Mouse (Mus musculus): Measurements from ENCODE around the gene 2510009E07Rik. TPM values are rescaled to one million over a fixed set of nuclear protein-coding genes. Genes with fewer than 3 reads are reported as not detected.

2510009E07Rik gene
- polyA plus RNA-seq (2015; fragmentation: Nextera tagmentation; extraction: Ambion mirVana), result 36.5 and 41.9 TPM in 2 replicates

GRCm38 (mm10) chr16:21694463-21695241 lies at the start of gene 2510009E07Rik:
2510009E07Rik (minus strand) TSS chr16:21694665.
- Histone ChIP-seq H3K36me3 (no peaks in the 10 kb centered on the region), H3K4me3 (replicated peaks) (peak within 1 kb of the TSS; percentile 54), H3K4me1 (peaks cover 36% of the 10 kb centered on the region), H3K27me3 (replicated peaks) (no peaks in the 10 kb centered on the region), H3K27ac (replicated peaks) (peak within 1 kb of the TSS; percentile 98), H3K4me2 (peak within 1 kb of the TSS; percentile 87), H3K9me3 (replicated peaks) (no peaks in the 10 kb centered on the region), H3K9ac (replicated peaks) (peak within 1 kb of the TSS; percentile 96)
- ATAC-seq (ENCODE audit: low FRiP score), result peak; percentile 93
- under 1% methylated on average over 56 of the region's 61 CpGs for WGBS

GRCm38 (mm10) chr16:21743401-21743800 lies 48.9 kb upstream of the 2510009E07Rik start:
- no peak overlapping the region for H3K4me3 ChIP-seq (replicated peaks)
- H3K27me3 ChIP-seq (replicated peaks), result no peaks in the 10 kb centered on the region
- no peaks in the 10 kb centered on the region for H3K36me3 ChIP-seq
- no peak for ATAC-seq (ENCODE audit: low FRiP score)
- no peak overlapping the region for H3K4me2 ChIP-seq
- H3K27ac ChIP-seq (replicated peaks), result no peak overlapping the region
- 91% methylated on average over 6 of the region's 6 CpGs for WGBS
- H3K9ac ChIP-seq (replicated peaks), result no peak overlapping the region
- no peaks in the 10 kb centered on the region for H3K4me1 ChIP-seq
- H3K9me3 ChIP-seq (replicated peaks), result no peaks in the 10 kb centered on the region

GRCm38 (mm10) chr16:21742898-21743297 lies 48.4 kb upstream of the 2510009E07Rik start:
- Histone ChIP-seq H3K27ac (replicated peaks) (no peak overlapping the region), H3K4me2 (no peak overlapping the region), H3K9ac (replicated peaks) (no peak overlapping the region), H3K27me3 (replicated peaks) (no peaks in the 10 kb centered on the region), H3K4me1 (no peaks in the 10 kb centered on the region), H3K4me3 (replicated peaks) (no peak overlapping the region), H3K36me3 (no peaks in the 10 kb centered on the region), H3K9me3 (replicated peaks) (no peaks in the 10 kb centered on the region)
- no peak for ATAC-seq (ENCODE audit: low FRiP score)
- WGBS, result 88% methylated on average over 5 of the region's 5 CpGs

GRCm38 (mm10) chr16:21742191-21742870 lies 47.9 kb upstream of the 2510009E07Rik start:
- 91% methylated on average over 5 of the region's 5 CpGs for WGBS
- no peak for ATAC-seq (ENCODE audit: low FRiP score)

GRCm38 (mm10) chr16:21741542-21741941 lies 47.1 kb upstream of the 2510009E07Rik start:
- Histone ChIP-seq H3K4me2 (no peak overlapping the region), H3K36me3 (no peaks in the 10 kb centered on the region), H3K9me3 (replicated peaks) (no peaks in the 10 kb centered on the region), H3K4me1 (no peaks in the 10 kb centered on the region), H3K9ac (replicated peaks) (no peak overlapping the region), H3K27ac (replicated peaks) (no peak overlapping the region), H3K27me3 (replicated peaks) (no peaks in the 10 kb centered on the region), H3K4me3 (replicated peaks) (no peak overlapping the region)
- WGBS, result 86% methylated on average over 3 of the region's 3 CpGs
- no peak for ATAC-seq (ENCODE audit: low FRiP score)

More at GRCm38 (mm10) chr16:21742191-21742870, 47.9 kb upstream of the 2510009E07Rik start:
- Histone ChIP-seq H3K27me3 (replicated peaks) (no peaks in the 10 kb centered on the region), H3K4me1 (no peaks in the 10 kb centered on the region), H3K27ac (replicated peaks) (no peak overlapping the region), H3K9ac (replicated peaks) (no peak overlapping the region), H3K36me3 (no peaks in the 10 kb centered on the region), H3K9me3 (replicated peaks) (no peaks in the 10 kb centered on the region), H3K4me3 (replicated peaks) (no peak overlapping the region), H3K4me2 (no peak overlapping the region)

- Histone ChIP-seq H3K4me3 (replicated peaks) (no peak overlapping the region), H3K9me3 (replicated peaks) (no peaks in the 10 kb centered on the region), H3K4me1 (no peaks in the 10 kb centered on the region), H3K9ac (replicated peaks) (no peak overlapping the region), H3K36me3 (no peaks in the 10 kb centered on the region), H3K27ac (replicated peaks) (no peak overlapping the region), H3K4me2 (no peak overlapping the region), H3K27me3 (replicated peaks) (no peaks in the 10 kb centered on the region)
- WGBS, result 100% methylated on average over 1 of the region's 1 CpGs
- no peak for ATAC-seq (ENCODE audit: low FRiP score)
Observed at GRCm38 (mm10) chr16:21735638-21736037, 41.2 kb upstream of the 2510009E07Rik start.

- Histone ChIP-seq H3K4me1 (no peaks in the 10 kb centered on the region), H3K9me3 (replicated peaks) (no peaks in the 10 kb centered on the region), H3K36me3 (no peaks in the 10 kb centered on the region), H3K9ac (replicated peaks) (peak overlapping the region; percentile 44), H3K27ac (replicated peaks) (no peak overlapping the region), H3K4me2 (peak overlapping the region; percentile 51), H3K4me3 (replicated peaks) (peak overlapping the region; percentile 31), H3K27me3 (replicated peaks) (no peaks in the 10 kb centered on the region)
- no peak for ATAC-seq (ENCODE audit: low FRiP score)
- 23% methylated on average over 10 of the region's 10 CpGs for WGBS
Observed at GRCm38 (mm10) chr16:21727897-21728364, 33.5 kb upstream of the 2510009E07Rik start.

- Histone ChIP-seq H3K4me1 (no peaks in the 10 kb centered on the region), H3K9me3 (replicated peaks) (no peaks in the 10 kb centered on the region), H3K36me3 (no peaks in the 10 kb centered on the region), H3K27ac (replicated peaks) (no peak overlapping the region), H3K9ac (replicated peaks) (no peak overlapping the region), H3K4me3 (replicated peaks) (no peak overlapping the region), H3K4me2 (no peak overlapping the region), H3K27me3 (replicated peaks) (no peaks in the 10 kb centered on the region)
- 98% methylated on average over 3 of the region's 3 CpGs for WGBS
- ATAC-seq (ENCODE audit: low FRiP score), result no peak
Observed at GRCm38 (mm10) chr16:21727421-21727820, 33.0 kb upstream of the 2510009E07Rik start.

- Histone ChIP-seq H3K27me3 (replicated peaks) (no peaks in the 10 kb centered on the region), H3K27ac (replicated peaks) (no peak overlapping the region), H3K4me2 (no peak overlapping the region), H3K4me3 (replicated peaks) (no peak overlapping the region), H3K9me3 (replicated peaks) (no peaks in the 10 kb centered on the region), H3K4me1 (no peaks in the 10 kb centered on the region), H3K9ac (replicated peaks) (no peak overlapping the region), H3K36me3 (no peaks in the 10 kb centered on the region)
- WGBS, result 97% methylated on average over 1 of the region's 1 CpGs
- ATAC-seq (ENCODE audit: low FRiP score), result no peak
Observed at GRCm38 (mm10) chr16:21724261-21724660, 29.8 kb upstream of the 2510009E07Rik start.

GRCm38 (mm10) chr16:21719770-21720169 lies 25.3 kb upstream of the 2510009E07Rik start:
- H3K4me2 ChIP-seq, result no peak overlapping the region
- no peak for ATAC-seq (ENCODE audit: low FRiP score)
- no peak overlapping the region for H3K9ac ChIP-seq (replicated peaks)
- no peak overlapping the region for H3K4me3 ChIP-seq (replicated peaks)
- H3K4me1 ChIP-seq, result no peaks in the 10 kb centered on the region
- no peaks in the 10 kb centered on the region for H3K9me3 ChIP-seq (replicated peaks)
- H3K27me3 ChIP-seq (replicated peaks), result no peaks in the 10 kb centered on the region
- 90% methylated on average over 7 of the region's 7 CpGs for WGBS
- no peaks in the 10 kb centered on the region for H3K36me3 ChIP-seq
- no peak overlapping the region for H3K27ac ChIP-seq (replicated peaks)

GRCm38 (mm10) chr16:21714516-21714915 lies 20.1 kb upstream of the 2510009E07Rik start:
- H3K9me3 ChIP-seq (replicated peaks), result no peaks in the 10 kb centered on the region
- no peaks in the 10 kb centered on the region for H3K4me1 ChIP-seq
- H3K4me2 ChIP-seq, result no peak overlapping the region
- 89% methylated on average over 10 of the region's 10 CpGs for WGBS
- H3K9ac ChIP-seq (replicated peaks), result no peak overlapping the region
- no peaks in the 10 kb centered on the region for H3K27me3 ChIP-seq (replicated peaks)
- no peaks in the 10 kb centered on the region for H3K36me3 ChIP-seq
- H3K27ac ChIP-seq (replicated peaks), result no peak overlapping the region
- no peak for ATAC-seq (ENCODE audit: low FRiP score)
- H3K4me3 ChIP-seq (replicated peaks), result no peak overlapping the region

- Histone ChIP-seq H3K27me3 (replicated peaks) (no peaks in the 10 kb centered on the region), H3K9ac (replicated peaks) (no peak overlapping the region), H3K9me3 (replicated peaks) (no peaks in the 10 kb centered on the region), H3K27ac (replicated peaks) (no peak overlapping the region), H3K36me3 (no peaks in the 10 kb centered on the region), H3K4me3 (replicated peaks) (no peak overlapping the region), H3K4me1 (no peaks in the 10 kb centered on the region), H3K4me2 (no peak overlapping the region)
- WGBS, result 46% methylated on average over 2 of the region's 2 CpGs
- no peak for ATAC-seq (ENCODE audit: low FRiP score)
Observed at GRCm38 (mm10) chr16:21710321-21710720, 15.9 kb upstream of the 2510009E07Rik start.
